Mouse (Mus musculus): ENCODE measurements at regions not wholly inside any gene's neighbourhood (a gene's known extent, or its start where the extent isn't known, plus 50 kb on each side); places are given as distances from the start of the nearest gene placed in this dataset.

DNA sequence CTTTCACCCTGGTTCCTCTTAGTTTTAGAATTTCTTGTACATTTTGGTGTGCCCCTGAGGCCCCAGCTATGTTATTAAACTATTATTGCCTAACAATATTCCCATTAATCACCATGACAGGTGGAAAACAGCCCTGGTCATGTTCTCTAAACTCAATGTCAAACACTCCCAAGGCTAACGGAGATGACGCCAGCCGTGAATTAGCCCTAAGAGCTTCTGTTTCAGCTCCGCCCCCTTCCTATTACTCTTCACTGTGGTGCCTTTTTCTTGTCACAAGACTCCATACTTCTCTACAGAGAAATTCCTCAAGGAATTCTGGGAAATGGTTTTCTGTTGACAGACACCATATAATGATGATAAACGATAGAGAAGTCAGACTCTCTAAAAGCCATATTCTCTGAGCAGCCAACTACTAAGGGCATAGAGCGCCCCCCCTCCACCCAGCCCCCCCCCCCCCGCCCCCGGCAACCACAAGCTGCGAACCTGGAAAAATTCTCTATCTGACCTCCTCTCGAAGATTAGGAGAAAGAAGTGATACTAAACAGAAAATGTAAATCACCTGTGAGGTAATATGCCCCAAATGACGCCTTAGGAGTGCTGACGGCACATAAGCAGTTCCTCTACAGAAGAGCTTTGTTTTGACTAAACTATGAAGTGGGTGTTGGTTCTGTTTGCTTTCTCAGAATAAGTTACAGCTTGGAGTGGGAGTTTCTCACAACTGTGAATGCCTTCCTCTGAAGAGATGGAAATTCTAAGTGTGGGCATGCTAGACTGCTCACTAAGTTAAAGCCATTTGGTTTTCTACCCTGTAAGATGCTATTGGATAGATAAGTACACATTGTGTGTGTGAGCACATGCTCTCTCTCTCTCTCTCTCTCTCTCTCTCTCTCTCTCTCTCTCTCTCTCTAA, 76.8 kb upstream of the Sfrp2 start:
- DNase-seq (ENCODE audit: low spot score in 2 of 2): no peak

GRCm38 (mm10) chr3:83694505-83694904, 71.6 kb upstream of the Sfrp2 start:
- DNase-seq (ENCODE audit: low spot score in 2 of 2): no peak

DNA sequence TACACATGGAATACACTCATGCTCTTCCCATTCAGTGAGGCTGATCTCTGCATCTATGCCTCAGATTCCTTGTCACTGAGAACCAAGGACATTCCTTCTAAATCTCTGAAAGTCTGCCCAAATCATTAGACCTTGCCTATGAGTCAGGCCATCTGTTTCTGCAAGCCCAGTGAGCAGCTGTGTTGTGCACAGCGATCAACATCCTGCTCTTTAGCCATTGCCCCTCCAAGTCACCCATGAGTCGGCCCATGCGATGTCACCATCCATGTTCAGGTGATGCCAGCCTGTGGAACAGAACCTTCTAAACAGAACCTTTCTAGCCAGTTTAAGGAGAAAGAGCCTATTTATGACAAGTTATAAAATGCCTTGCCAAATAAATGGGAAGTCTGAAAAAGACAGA, 66.4 kb upstream of the Sfrp2 start:
- DNase-seq (ENCODE audit: low spot score in 2 of 2): no peak

DNA sequence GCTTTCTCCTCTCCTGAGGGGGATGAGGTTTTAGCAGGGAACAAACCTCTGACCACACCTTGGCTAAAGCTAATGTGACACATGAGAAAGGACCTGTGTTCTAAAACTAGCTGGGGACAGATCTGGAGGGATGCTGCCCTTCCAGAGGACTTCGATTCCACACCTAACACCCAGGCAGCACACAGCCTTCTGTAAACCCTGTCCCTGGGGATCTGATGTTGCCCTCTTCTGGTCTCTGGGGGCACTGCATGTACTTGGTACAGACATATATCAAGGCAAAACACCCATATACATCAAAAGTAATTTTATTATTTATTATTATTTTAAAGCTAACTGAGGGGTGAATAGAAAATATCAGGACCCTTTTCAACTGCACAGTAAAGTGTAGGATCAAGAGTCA, 65.0 kb upstream of the Sfrp2 start:
- peak in 1 of 2 experiments; percentile 9 for DNase-seq (ENCODE audit: low spot score in 2 of 2)

GRCm38 (mm10) chr3:83704559-83704958, 61.6 kb upstream of the Sfrp2 start:
- DNase-seq (ENCODE audit: low spot score in 2 of 2): no peak

GRCm38 (mm10) chr3:83705253-83705652, 60.9 kb upstream of the Sfrp2 start:
- DNase-seq (ENCODE audit: low spot score in 2 of 2): no peak

- DNase-seq (ENCODE audit: low spot score in 2 of 2): no peak
Measured at GRCm38 (mm10) chr3:83706531-83707243, 59.4 kb upstream of the Sfrp2 start.

DNA sequence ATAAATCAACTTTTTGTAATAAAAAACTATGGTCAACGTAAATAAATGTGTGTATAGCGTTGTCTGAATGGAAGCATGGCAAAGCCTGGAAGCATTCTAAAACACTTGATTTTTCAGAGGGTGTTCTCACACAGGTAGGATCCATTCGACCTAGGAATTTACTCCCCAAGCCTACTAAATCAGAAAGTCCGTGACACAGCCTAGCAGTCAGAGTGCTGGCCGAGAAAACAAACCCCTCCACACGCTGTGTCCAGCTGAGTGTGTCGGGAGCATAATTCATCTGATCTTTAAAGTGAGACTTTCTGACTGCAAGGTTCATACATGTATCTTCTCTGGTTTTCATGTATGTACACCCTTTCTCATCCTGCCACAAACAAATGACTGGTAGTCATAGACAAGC, 58.8 kb upstream of the Sfrp2 start:
- no peak for DNase-seq (ENCODE audit: low spot score in 2 of 2)

DNA sequence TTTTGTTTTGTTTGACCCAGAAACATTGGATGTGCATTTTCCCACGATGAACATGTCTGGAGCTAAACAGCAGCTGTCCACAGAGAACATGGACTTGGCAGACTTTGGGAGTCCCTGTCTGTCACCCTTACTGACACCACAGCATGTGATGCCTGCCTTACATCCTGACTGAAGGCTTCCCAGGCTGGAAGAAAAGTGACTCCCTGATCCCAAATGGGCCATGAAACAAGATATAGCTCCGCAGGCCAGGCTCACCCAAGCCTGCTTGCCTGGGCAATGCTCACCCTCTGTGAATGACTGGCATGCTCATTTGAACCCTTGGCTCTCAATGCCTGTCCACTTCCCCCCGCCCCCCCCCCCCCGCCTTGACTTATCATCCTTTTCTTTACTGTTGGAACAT, 57.1 kb upstream of the Sfrp2 start:
- DNase-seq (ENCODE audit: low spot score in 2 of 2): no peak

DNA sequence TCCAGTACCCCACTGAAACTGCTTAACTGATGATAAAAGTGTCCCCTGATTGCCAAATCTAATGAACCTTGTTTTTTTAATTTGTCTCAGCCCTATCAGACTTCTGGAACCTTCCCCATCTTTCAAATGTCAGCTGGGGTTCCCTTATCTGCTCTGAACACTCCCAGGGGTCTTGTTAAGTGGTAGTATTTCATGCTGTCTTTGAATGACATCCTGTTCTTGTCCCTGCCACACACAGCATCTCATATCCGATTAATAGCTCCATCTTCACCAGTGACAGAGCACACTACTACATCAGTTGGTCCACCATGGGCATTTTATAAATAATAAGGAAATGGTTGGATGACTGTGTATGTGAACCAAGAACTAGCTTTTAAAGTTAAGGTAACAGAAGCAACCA, 56.6 kb upstream of the Sfrp2 start:
- no peak for DNase-seq (ENCODE audit: low spot score in 2 of 2)

DNA sequence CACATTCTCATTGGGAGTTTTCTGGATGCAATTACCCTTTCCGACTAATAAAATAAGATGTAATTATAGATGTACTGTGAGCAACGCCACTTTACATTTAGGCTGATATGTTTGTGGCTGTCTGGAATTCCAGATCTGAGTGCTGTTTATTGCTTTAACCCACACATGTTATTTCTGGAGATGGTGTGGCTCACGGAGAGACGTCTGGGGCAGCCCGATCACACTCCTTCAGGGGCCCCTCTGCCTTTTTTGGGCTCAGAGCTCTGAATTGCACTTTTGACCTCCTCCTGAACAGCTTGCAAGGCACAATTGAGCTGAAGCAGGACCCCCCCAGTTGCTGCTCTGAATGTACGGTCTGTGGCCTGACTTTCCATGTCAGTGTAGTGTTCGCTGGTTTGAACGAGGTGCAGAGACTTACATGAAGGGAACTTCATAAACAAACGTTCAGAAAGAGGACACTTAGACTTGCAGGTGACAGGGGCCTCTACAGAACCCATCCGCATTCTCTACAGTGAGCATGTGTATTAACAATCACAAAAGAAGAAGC, 55.1 kb upstream of the Sfrp2 start:
- DNase-seq (ENCODE audit: low spot score in 2 of 2): no peak

- no peak for DNase-seq (ENCODE audit: low spot score in 2 of 2)
Measured at GRCm38 (mm10) chr3:83712355-83712754, 53.8 kb upstream of the Sfrp2 start.

DNA sequence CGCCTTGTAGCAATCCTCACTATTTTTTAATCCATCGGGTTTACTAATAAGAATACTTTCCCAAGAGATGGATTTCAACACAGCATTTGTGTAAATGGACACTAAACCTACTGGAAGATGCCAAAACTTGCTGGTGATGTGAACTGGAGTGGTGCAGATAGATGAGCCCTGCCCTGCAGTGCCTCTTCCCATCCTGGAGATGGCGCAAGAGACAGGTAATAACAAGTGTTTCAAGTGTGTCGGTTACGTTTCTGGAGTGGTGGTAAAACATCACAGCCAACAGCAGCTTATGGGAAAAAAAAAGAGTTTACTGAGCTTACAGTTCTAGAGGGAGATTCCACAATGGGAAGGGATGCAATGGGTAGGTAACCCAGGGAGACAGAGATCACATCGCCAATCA, 51.5 kb upstream of the Sfrp2 start:
- no peak for DNase-seq (ENCODE audit: low spot score in 2 of 2)
